Mouse (Mus musculus): ENCODE data around the gene Mael.

DNA sequence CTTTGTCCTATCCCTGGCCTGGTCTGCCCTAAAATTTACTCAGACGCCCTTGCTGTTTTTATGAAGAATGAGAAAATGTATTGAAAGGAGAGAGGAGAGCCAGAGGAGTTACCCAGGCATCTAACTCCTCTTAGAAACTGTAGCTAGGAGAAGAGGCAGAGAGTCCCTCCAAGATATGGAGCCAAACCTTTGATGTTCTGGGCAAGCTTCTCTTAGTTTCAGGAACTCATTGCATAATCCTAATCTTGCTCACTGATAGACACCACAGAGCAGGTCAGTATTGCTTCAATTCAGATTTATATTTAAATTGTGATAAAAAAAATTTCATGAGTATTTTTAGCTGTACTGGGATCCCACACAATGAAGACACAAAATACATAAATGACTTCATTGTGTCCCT lies 42.7 kb upstream of the Mael start:
- TF ChIP-seq GATA1 (IDR thresholded peaks at IDR 0.05; ENCODE audit: borderline replicate concordance, low read length) (no peak), FLI1 (IDR thresholded peaks at IDR 0.05; ENCODE audit: low read length) (no peak)

All from megakaryocyte, embryonic 14.5 days (primary cell).